Mouse (Mus musculus) cerebellum, postnatal 25 days (tissue): ENCODE measurements around the gene Tada1.
A peak's percentile ranks its signal among the peaks of the same experiment; 100 is the strongest.

Source experiments
- DNase-seq, 2 experiments: peaks; one replicate each; pipeline ENCODE4 v3.0.0; 2021; ENCODE audit warnings: mixed read lengths in 2 of 2

Tada1 gene

GRCm38 (mm10) chr1:166379013-166379629 is at the start of gene Tada1:
Gene Tada1, plus strand, starts transcription at chr1:166379097.
- DNase-seq: peak; percentile 96 to 97

GRCm38 (mm10) chr1:166330752-166331151 is 48.1 kb upstream of the Tada1 start:
- DNase-seq: peak; percentile 19 to 41

- no peak for DNase-seq
Observed at GRCm38 (mm10) chr1:166339110-166339509, 39.8 kb upstream of the Tada1 start.

GRCm38 (mm10) chr1:166342060-166342459 is 36.8 kb upstream of the Tada1 start:
- no peak for DNase-seq

- no peak for DNase-seq
Observed at GRCm38 (mm10) chr1:166342539-166342938, 36.4 kb upstream of the Tada1 start.

- DNase-seq: no peak
Observed at GRCm38 (mm10) chr1:166343586-166343985, 35.3 kb upstream of the Tada1 start.

GRCm38 (mm10) chr1:166344300-166345077 is 34.4 kb upstream of the Tada1 start:
- DNase-seq: no peak

GRCm38 (mm10) chr1:166345602-166346001 is 33.3 kb upstream of the Tada1 start:
- no peak for DNase-seq

GRCm38 (mm10) chr1:166346906-166347305 is 32.0 kb upstream of the Tada1 start:
- DNase-seq: no peak

GRCm38 (mm10) chr1:166349341-166349740 is 29.6 kb upstream of the Tada1 start:
- no peak for DNase-seq

- no peak for DNase-seq
Observed at GRCm38 (mm10) chr1:166349751-166350150, 29.1 kb upstream of the Tada1 start.

GRCm38 (mm10) chr1:166360157-166360855 is 18.6 kb upstream of the Tada1 start:
- DNase-seq: peak; percentile 96 to 98

GRCm38 (mm10) chr1:166360896-166361295 is 18.0 kb upstream of the Tada1 start:
- peak; percentile 29 to 31 for DNase-seq

GRCm38 (mm10) chr1:166361842-166362241 is 17.1 kb upstream of the Tada1 start:
- no peak for DNase-seq

GRCm38 (mm10) chr1:166362659-166363058 is 16.2 kb upstream of the Tada1 start:
- DNase-seq: no peak

GRCm38 (mm10) chr1:166363122-166363521 is 15.8 kb upstream of the Tada1 start:
- DNase-seq: no peak

GRCm38 (mm10) chr1:166377171-166377570 is 1.7 kb upstream of the Tada1 start:
- no peak for DNase-seq

GRCm38 (mm10) chr1:166378431-166379012 is 375 bp upstream of the Tada1 start:
- no peak for DNase-seq

GRCm38 (mm10) chr1:166379630-166380231 is 834 bp downstream of the Tada1 start:
- DNase-seq: peak; percentile 74 to 76

- no peak for DNase-seq
Observed at GRCm38 (mm10) chr1:166381336-166381735, 2.4 kb downstream of the Tada1 start.

- DNase-seq: no peak
Observed at GRCm38 (mm10) chr1:166381821-166382220, 2.9 kb downstream of the Tada1 start.

GRCm38 (mm10) chr1:166382626-166383025 is 3.7 kb downstream of the Tada1 start:
- no peak for DNase-seq

- DNase-seq: no peak
Observed at GRCm38 (mm10) chr1:166384614-166385013, 5.7 kb downstream of the Tada1 start.
